8 mouse cellular contexts compared by ENCODE assay signal in the genomic region with DNA sequence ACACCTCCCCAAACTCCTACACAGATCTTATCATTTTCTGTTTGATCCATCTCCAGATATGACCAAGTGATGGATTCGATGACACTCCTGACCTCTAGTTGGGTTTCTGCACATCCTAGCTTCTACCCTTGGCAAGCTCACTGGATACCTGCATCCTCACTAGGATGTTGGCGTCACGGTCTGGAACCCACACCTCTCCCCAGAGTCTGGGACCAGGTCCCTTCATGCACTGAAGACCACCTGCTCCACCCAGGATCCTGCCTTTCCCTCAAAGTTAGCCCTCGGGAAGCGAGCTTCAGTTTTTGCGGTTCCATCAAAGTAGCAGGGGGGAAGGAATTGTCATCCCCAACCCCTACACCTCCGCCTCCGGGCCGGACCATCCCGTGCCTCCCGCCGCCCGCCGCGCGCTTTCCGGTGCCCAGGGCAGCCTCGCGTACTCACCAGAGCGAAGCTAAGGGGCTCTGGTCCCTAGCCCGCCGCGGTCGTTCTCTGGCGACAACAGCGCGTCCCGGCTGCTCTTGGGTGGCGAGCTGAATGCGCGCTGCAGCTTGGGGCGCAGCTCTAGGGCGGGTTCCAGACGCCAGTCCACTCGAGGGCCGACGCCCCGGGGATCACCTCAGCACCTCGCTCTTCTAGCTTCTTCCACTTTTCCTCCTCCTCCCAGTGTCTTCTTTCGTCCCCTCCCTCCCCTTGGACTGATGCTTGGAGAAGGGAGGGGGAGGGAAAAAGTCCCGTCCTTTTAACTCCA. TPM values are rescaled to one million over a fixed set of nuclear protein-coding genes. Genes with fewer than 3 reads are reported as not detected.
DNase-seq lines count a peak whose midpoint lies in the region; ATAC-seq and TF ChIP-seq lines count a peak whose summit lies in the region.

A gene (minus strand): TSS at position 671 of the 748 bp plus-strand sequence.

- TF ChIP-seq POLR2A in limb, embryonic 14.5 days (IDR thresholded peaks at IDR 0.05; ENCODE audit: borderline replicate concordance, extremely low read depth, insufficient read depth, insufficient read length): no peak

- H3K4me1 ChIP-seq in kidney, embryonic 14.5 days (ENCODE audit: control insufficient read depth, insufficient read depth, low read length): no peaks in the 10 kb centered on the region
- peaks cover 6% of the 10 kb centered on the region; the same call in 1 of the 2 replicates for H3K4me1 ChIP-seq in embryonic facial prominence, embryonic 15.5 days
- H3K4me1 ChIP-seq in limb, embryonic 14.5 days (ENCODE audit: control insufficient read depth, insufficient read depth, low read length): no peaks in the 10 kb centered on the region

- H3K4me3 ChIP-seq in kidney, embryonic 14.5 days (ENCODE audit: low read length): peak within 1 kb of the TSS; percentile 42
- peak within 1 kb of the TSS; percentile 45 for H3K4me3 ChIP-seq in embryonic facial prominence, embryonic 15.5 days (replicated peaks)
- peak within 1 kb of the TSS; percentile 43 for H3K4me3 ChIP-seq in limb, embryonic 14.5 days (replicated peaks; ENCODE audit: low read length)

- peak within 1 kb of the TSS; percentile 29; the same call in 1 of the 2 replicates for H3K9ac ChIP-seq in kidney, embryonic 14.5 days (ENCODE audit: low read depth, low read length)
- peak within 1 kb of the TSS; percentile 21; the same call in 1 of the 2 replicates for H3K9ac ChIP-seq in embryonic facial prominence, embryonic 15.5 days
- peak within 1 kb of the TSS; percentile 56 for H3K9ac ChIP-seq in limb, embryonic 14.5 days (ENCODE audit: low read depth, low read length, severe bottlenecking)

- no peaks in the 10 kb centered on the region for H3K36me3 ChIP-seq in kidney, embryonic 14.5 days (ENCODE audit: control insufficient read depth, insufficient read depth, low read length)
- H3K36me3 ChIP-seq in embryonic facial prominence, embryonic 15.5 days: no peaks in the 10 kb centered on the region
- H3K36me3 ChIP-seq in limb, embryonic 14.5 days (ENCODE audit: control insufficient read depth, insufficient read depth, low read length): no peaks in the 10 kb centered on the region

- H3K9me3 ChIP-seq in kidney, embryonic 14.5 days (ENCODE audit: control insufficient read depth, low read length): no peaks in the 10 kb centered on the region
- H3K9me3 ChIP-seq in embryonic facial prominence, embryonic 15.5 days (replicated peaks): no peaks in the 10 kb centered on the region
- H3K9me3 ChIP-seq in limb, embryonic 14.5 days (ENCODE audit: control insufficient read depth, low read length): no peaks in the 10 kb centered on the region

- H3K27ac ChIP-seq in kidney, embryonic 14.5 days (ENCODE audit: low read depth, low read length): no peak within 1 kb of the TSS
- no peak within 1 kb of the TSS for H3K27ac ChIP-seq in embryonic facial prominence, embryonic 15.5 days (replicated peaks)
- H3K27ac ChIP-seq in limb, embryonic 14.5 days (replicated peaks; ENCODE audit: low read depth, low read length): no peak within 1 kb of the TSS

- H3K4me2 ChIP-seq in kidney, embryonic 14.5 days (replicated peaks; ENCODE audit: low read depth, low read length): peak within 1 kb of the TSS; percentile 54
- peak within 1 kb of the TSS; percentile 88 for H3K4me2 ChIP-seq in embryonic facial prominence, embryonic 15.5 days (replicated peaks)
- H3K4me2 ChIP-seq in limb, embryonic 14.5 days (replicated peaks; ENCODE audit: low read depth, low read length, severe bottlenecking): peak within 1 kb of the TSS; percentile 74

- DNase-seq in kidney, postnatal 36 days: no peak
- peak; percentile 18 for DNase-seq in WW6 (ENCODE audit: low read depth, low spot score)
- no peak for DNase-seq in limb, embryonic 14.5 days (ENCODE audit: low spot score)
- DNase-seq in retina, embryonic 14.5 days (ENCODE audit: low spot score): peak; percentile 62
- DNase-seq in B cell, adult 2 months: no peak

- 4% methylated on average over 40 of the region's 41 CpGs for WGBS in kidney, embryonic 14.5 days
- 4% methylated on average over 41 of the region's 41 CpGs for WGBS in embryonic facial prominence, embryonic 15.5 days
- 4% methylated on average over 41 of the region's 41 CpGs for WGBS in limb, embryonic 14.5 days

- peaks cover 9% of the 10 kb centered on the region; the same call in 1 of the 2 replicates for H3K27me3 ChIP-seq in kidney, embryonic 14.5 days (ENCODE audit: control insufficient read depth, insufficient read depth, low read length)
- H3K27me3 ChIP-seq in embryonic facial prominence, embryonic 15.5 days: peaks cover 10% of the 10 kb centered on the region; the same call in 1 of the 2 replicates
- peaks cover 16% of the 10 kb centered on the region for H3K27me3 ChIP-seq in limb, embryonic 14.5 days (ENCODE audit: control insufficient read depth, insufficient read depth, low read length)

- ATAC-seq in kidney, embryonic 14.5 days (ENCODE audit: low FRiP score, low TSS enrichment): peak; percentile 89
- ATAC-seq in embryonic facial prominence, embryonic 15.5 days (ENCODE audit: insufficient number of reproducible peaks, low FRiP score, low TSS enrichment, low read depth): 0 out of 2 replicates have a peak, but pooled peaks have one; percentile 47
- peak; percentile 53; the same call in 1 of the 2 replicates for ATAC-seq in limb, embryonic 14.5 days (ENCODE audit: low FRiP score, low read depth)
- ATAC-seq in activated CD4-positive, CD25-positive, alpha-beta regulatory T cell, adult 4 months: no peak

RNA-seq across cellular contexts. Expression of the gene that starts here (rescaled TPM):
- 0.08 and 0.10 TPM in 2 replicates for polyA plus RNA-seq in kidney, embryonic 14.5 days (2014; fragmentation: Nextera tagmentation; extraction: Ambion mirVana)
- polyA plus RNA-seq in embryonic facial prominence, embryonic 15.5 days (2015; fragmentation: Nextera tagmentation; extraction: Ambion mirVana): 0.25 and 0.36 TPM in 2 replicates
- polyA plus RNA-seq in limb, embryonic 14.5 days (2012; rRNA removed): 0.31 and 0.35 TPM in 2 replicates
- 0.69 and 1.1 TPM in 2 replicates for polyA plus RNA-seq in limb, embryonic 14.5 days (2014; fragmentation: Nextera tagmentation; extraction: Ambion mirVana)
- not detected for polyA plus RNA-seq in activated CD4-positive, CD25-positive, alpha-beta regulatory T cell, adult 4 months (2017; shearing (Covaris generic))

Comparison
In these comparisons a context has a peak if more than half of its experiments do, and no peak if none do; other contexts are left out.
1. Peak in ATAC-seq, H3K4me3 ChIP-seq, H3K9ac ChIP-seq and H3K4me2 ChIP-seq in kidney, embryonic 14.5 days; RNA of the gene not detected or under 1 TPM.
2. Peak in ATAC-seq, H3K4me3 ChIP-seq, H3K9ac ChIP-seq and H3K4me2 ChIP-seq in embryonic facial prominence, embryonic 15.5 days; RNA of the gene not detected or under 1 TPM.
3. DNase-seq: peak in WW6 (single experiment) and retina, embryonic 14.5 days (single experiment); none in kidney, postnatal 36 days (0 of 2), limb, embryonic 14.5 days (single experiment) and B cell, adult 2 months (0 of 2).
4. Peak in every context shown above with its lines, with median percentiles within 50 percentile points of each other: H3K4me2 ChIP-seq, H3K4me3 ChIP-seq and H3K9ac ChIP-seq.